Mouse (Mus musculus): ENCODE results near the gene Pla2g6.
A peak's percentile ranks its signal among the peaks of the same experiment; 100 is the strongest.

The Pla2g6 gene

DNA sequence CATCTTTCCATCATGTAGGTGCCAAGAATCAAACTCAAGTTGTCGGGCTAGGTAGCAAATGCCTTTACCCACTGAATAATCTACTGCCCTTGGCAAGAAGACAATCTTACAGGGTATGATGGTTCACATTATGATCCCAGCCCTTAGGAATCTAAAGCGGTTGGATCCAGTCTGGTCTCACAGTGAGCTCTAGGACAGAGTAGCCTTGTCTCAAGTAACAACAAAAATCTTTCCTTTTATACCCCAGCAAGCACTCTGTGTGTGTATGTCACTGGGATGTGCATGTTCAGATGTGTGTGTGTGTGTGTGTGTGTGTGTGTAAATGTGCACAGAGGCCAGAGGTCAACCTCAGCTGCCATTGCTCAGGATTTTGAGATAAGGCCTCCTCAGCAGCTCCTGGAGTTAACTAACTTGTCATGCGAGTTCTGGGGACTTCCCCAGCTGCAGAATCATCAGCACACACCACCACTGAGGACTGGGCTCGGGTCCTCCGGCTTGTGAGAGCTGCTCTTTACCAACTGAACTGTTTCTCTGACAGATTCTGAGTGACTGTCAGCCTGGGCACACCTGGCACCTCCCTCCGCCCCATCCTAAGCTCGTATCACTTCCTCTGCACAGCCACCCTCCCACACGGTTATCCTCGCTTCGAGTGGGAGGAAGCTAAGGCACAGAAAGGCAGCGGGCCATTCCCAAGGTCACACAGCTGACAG is 5.8 kb downstream of the Pla2g6 start:
- no peak for DNase-seq (ENCODE audit: low read depth)

GRCm38 (mm10) chr15:79321733-79322190 is 6.4 kb downstream of the Pla2g6 start:
- DNase-seq (ENCODE audit: low read depth) = no peak

GRCm38 (mm10) chr15:79313848-79314369 is 14.3 kb downstream of the Pla2g6 start:
- no peak for DNase-seq (ENCODE audit: low read depth)

GRCm38 (mm10) chr15:79307861-79308260 is 20.3 kb downstream of the Pla2g6 start:
- DNase-seq (ENCODE audit: low read depth) = no peak

DNA sequence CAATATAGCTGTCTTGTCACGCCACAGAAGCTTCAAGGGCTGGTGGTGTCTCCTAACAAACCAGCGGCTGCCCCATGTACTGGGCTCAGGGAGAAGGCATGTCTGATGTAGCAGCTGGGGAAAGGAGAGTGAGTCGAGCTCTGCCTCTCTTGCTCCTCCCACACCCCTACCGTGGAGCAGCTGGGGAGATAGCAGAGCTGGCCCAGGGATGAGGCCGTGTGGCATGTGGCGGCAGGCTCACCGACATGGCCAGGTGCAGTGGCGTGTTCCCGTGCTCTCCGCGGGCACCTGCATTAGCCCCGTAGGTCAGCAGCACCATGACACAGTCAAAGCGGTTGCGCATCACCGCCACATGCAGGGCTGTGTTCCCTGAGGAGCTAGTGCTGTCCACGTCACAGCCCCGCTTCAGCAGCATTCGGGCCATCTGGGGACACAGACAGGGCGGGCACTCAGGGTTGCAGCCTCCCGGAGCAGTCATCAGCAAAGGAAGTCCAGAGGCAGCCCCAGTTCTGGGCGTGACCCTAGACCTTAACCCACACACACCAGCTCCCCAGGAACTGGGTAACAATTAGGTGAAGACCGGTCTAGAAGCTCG is 22.1 kb downstream of the Pla2g6 start:
- DNase-seq (ENCODE audit: low read depth) = no peak

- DNase-seq (ENCODE audit: low read depth) = no peak
Measured at GRCm38 (mm10) chr15:79304832-79305231, 23.4 kb downstream of the Pla2g6 start.

- DNase-seq (ENCODE audit: low read depth) = no peak
Measured at GRCm38 (mm10) chr15:79303725-79304124, 24.5 kb downstream of the Pla2g6 start.

- DNase-seq (ENCODE audit: low read depth) = peak; percentile 19
Measured at GRCm38 (mm10) chr15:79299563-79300155, 28.5 kb downstream of the Pla2g6 start.

GRCm38 (mm10) chr15:79298553-79298952 is 29.6 kb downstream of the Pla2g6 start:
- no peak for DNase-seq (ENCODE audit: low read depth)

DNA sequence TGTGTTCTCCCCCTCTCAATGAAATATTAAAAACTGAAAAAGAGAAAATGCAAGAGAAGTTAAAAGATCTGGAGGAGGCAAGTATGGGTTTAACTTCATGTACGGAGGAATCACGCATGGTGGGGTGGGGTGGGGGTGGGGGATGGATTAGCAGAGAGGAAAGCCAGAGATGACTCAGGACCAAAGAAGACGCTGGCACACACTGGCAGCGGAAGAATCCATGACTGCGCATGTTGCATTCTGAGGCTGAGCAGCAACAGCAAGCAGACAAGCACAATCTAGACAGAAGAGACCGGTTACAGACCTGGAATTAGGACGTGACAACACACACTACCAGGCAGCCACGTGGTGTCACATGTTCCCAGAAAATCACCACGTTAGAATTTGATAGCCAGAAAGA is 35.4 kb downstream of the Pla2g6 start:
- no peak for DNase-seq (ENCODE audit: low read depth)

DNA sequence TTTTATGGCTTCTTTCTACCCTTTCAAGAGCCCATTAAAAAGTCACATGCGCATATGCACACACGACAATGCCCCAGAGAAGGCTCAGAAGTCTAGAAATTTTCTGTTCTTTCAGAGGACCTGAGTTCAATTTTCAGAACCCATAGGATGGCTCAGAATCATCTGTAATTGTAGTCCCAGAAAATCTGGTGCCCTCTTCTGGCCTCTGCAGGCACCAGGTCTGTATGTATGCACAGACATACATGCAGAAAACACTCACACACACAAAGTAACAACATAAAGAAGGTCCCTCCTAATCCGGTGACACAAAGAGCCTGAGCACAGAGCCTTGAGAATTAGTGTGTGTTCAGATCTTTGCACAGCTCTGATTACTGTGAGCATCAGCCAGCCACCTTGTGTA is 37.9 kb downstream of the Pla2g6 start:
- DNase-seq (ENCODE audit: low read depth) = no peak

DNA sequence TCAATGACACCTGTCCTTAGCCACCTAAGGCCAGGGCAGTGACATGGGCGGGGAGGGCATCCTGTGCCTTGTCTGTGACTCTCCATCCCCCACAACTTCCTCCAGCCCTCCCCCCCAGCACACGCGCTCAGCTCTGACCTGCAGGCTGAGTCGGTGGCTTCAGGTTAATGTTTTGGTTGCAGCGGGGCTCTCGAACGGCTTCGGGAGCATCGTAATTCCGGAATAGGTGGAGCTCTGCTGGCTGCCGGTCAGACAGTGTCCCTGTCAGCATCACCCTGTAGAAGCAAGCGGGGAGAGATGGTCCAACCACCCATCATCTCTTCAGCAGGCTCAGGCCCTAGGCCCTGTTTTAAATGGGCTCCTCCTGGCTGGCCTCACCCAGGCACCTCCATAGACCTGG is 38.7 kb downstream of the Pla2g6 start:
- DNase-seq (ENCODE audit: low read depth) = no peak

- DNase-seq (ENCODE audit: low read depth) = no peak
Measured at GRCm38 (mm10) chr15:79288387-79288786, 39.8 kb downstream of the Pla2g6 start.

DNA sequence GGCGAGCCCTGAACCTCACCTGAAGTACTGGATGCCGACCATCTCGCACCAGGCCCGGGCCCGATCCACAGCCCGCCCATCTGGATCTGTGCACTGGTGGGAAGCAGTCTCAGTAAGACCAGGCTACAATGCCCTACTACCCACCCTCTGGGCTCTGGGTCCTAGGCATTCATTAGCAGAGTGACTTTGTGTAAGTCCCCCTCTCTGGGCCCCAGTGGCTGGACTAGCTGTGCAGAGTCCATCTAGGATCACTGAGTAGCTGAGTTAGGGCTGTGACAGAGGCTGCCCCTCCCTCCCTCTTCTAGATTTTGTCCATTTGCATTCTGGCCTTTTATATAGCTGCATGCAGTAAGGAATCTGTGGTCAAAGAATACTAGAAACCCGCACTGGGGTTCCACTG is 41.1 kb downstream of the Pla2g6 start:
- DNase-seq (ENCODE audit: low read depth) = no peak

GRCm38 (mm10) chr15:79286141-79286540 is 42.0 kb downstream of the Pla2g6 start:
- DNase-seq (ENCODE audit: low read depth) = no peak

DNA sequence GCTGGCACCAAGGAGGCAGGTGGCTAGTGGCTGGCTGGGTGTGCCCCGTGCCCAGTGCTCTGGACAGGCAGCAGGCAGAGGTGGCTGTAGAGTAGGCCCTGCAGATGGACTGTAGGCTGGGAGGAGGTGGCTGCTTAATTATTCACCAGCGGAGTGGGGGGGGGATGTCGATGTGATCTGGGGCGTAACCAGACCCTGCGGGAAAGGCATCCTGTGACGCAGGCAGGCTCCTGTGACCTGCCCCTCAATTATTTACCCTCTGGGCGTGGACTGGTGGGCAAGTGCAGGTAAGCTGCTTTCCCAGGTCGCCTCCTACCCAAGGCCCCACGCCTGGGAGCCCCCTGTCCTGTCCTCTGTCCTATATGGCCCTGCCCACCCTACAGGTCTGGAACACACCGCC is 42.8 kb downstream of the Pla2g6 start, which contains the start of gene Baiap2l2:
Baiap2l2 (minus strand) TSS at position 139 of the 400 bp plus-strand sequence.
- DNase-seq (ENCODE audit: low read depth) = no peak

GRCm38 (mm10) chr15:79283371-79283770 is 44.8 kb downstream of the Pla2g6 start:
- DNase-seq (ENCODE audit: low read depth) = no peak

GRCm38 (mm10) chr15:79282434-79282833 is 45.8 kb downstream of the Pla2g6 start:
- DNase-seq (ENCODE audit: low read depth) = no peak

GRCm38 (mm10) chr15:79281389-79281788 is 46.8 kb downstream of the Pla2g6 start:
- no peak for DNase-seq (ENCODE audit: low read depth)

DNA sequence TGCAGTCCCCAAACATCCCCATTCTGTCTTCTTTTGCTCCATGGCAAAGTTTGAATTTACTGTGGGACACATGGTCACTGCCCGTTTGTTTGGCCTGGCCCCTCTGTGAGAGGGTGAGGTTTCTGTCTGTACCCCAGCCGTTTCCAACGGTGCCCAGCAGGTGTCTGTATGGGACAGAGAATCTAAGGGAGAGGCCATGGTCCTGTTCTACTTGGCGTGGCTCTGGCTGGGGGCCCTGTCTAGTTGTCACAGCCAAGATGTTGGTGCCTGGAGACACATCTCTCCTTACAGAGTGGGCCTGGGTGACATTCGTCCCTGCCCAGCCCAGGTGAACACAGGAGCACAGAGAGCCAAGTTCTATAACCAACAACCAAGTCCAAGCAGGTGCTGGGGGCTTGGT is 47.3 kb downstream of the Pla2g6 start:
- no peak for DNase-seq (ENCODE audit: low read depth)

GRCm38 (mm10) chr15:79280209-79280608 is 48.0 kb downstream of the Pla2g6 start:
- no peak for DNase-seq (ENCODE audit: low read depth)

- DNase-seq (ENCODE audit: low read depth) = no peak
Measured at GRCm38 (mm10) chr15:79277728-79278127, 50.5 kb downstream of the Pla2g6 start.

GRCm38 (mm10) chr15:79273020-79273419 is 55.2 kb downstream of the Pla2g6 start:
- no peak for DNase-seq (ENCODE audit: low read depth)

Data from fibroblast of lung, adult 2 months (primary cell).